Mouse (Mus musculus) liver, embryonic 14.5 days (tissue): ENCODE results near the gene Nwd1. TPM values are rescaled to one million over a fixed set of nuclear protein-coding genes. Genes with fewer than 3 reads are reported as not detected.

Source experiments
- ATAC-seq: fragments of 200-750 bp; cut with Nextera tagmentation; 2 replicates; pipeline ENCODE4 v1.8.0; 2017; ENCODE audit warnings: moderate number of reproducible peaks, mild to moderate bottlenecking, moderate library complexity; ENCODE audit not compliant: insufficient read depth
- DNase-seq, 3 experiments: peaks; one replicate each; pipeline ENCODE4 v3.0.0-alpha.2; 2012 to 2013; ENCODE audit warnings: low read depth in 3 of 3, low spot score in 3 of 3
- H3K27ac ChIP-seq: fragments of 300-500 bp; sonication (generic); 2 replicates; pipeline ENCODE4 v1.5.1; 2014; ENCODE audit warnings: moderate library complexity, mild to moderate bottlenecking, control low read depth, inconsistent platforms
- H3K27me3 ChIP-seq: fragments of 300-500 bp; sonication (generic); 2 replicates; pipeline ENCODE4 v1.6.1; 2014; ENCODE audit warnings: mild to moderate bottlenecking, low read length, moderate library complexity; ENCODE audit not compliant: control insufficient read depth, insufficient read depth
- H3K36me3 ChIP-seq: fragments of 300-500 bp; sonication (generic); replicated peaks from 2 replicates; pipeline ENCODE4 v1.6.1; 2014; ENCODE audit warnings: low read depth; ENCODE audit not compliant: control insufficient read depth, insufficient read depth
- H3K4me1 ChIP-seq, 2 experiments: fragments of 200-500 bp in 1 of 2; fragments of 300-500 bp in 1 of 2; sonication (generic) in 1 of 2; replicated peaks; 2 replicates each; pipeline ENCODE4 v1.6.1; 2012 to 2014; ENCODE audit warnings: antibody characterized with exemption in 1 of 2, inconsistent platforms in 1 of 2, low read length in 1 of 2; ENCODE audit not compliant: control insufficient read depth in 2 of 2, insufficient read depth in 2 of 2
- H3K4me2 ChIP-seq: fragments of 300-500 bp; sonication (generic); 2 replicates; pipeline ENCODE4 v1.6.1; 2014; ENCODE audit warnings: low read depth, mild to moderate bottlenecking, control low read depth, moderate library complexity
- H3K4me3 ChIP-seq, 2 experiments: fragments of 200-500 bp in 1 of 2; fragments of 300-500 bp in 1 of 2; sonication (generic) in 1 of 2; 2 replicates each; pipeline ENCODE4 v1.5.1; 2012 to 2014; ENCODE audit warnings: low read depth in 2 of 2, low read length in 2 of 2, mild to moderate bottlenecking in 2 of 2, control low read depth in 1 of 2, inconsistent platforms in 1 of 2, moderate library complexity in 1 of 2; ENCODE audit not compliant: insufficient read depth in 1 of 2
- H3K9ac ChIP-seq: fragments of 300-500 bp; sonication (generic); replicated peaks from 2 replicates; pipeline ENCODE4 v1.6.1; 2014; ENCODE audit warnings: mild to moderate bottlenecking, control low read depth, moderate library complexity
- H3K9me3 ChIP-seq: fragments of 300-500 bp; sonication (generic); 2 replicates; pipeline ENCODE4 v1.6.1; 2016; ENCODE audit warnings: low read length, mixed read lengths; ENCODE audit not compliant: control insufficient read depth
- CTCF ChIP-seq: IDR thresholded peaks from 2 replicates; pipeline ENCODE4 v1.5.1; 2016; ENCODE audit warnings: antibody characterized with exemption, low read depth, control low read depth
- EP300 ChIP-seq: IDR thresholded peaks from 2 replicates; pipeline ENCODE4 v1.6.1; 2016; ENCODE audit warnings: antibody characterized with exemption, low read depth
- WGBS: fragments of 180-500 bp; shearing (Covaris S2); extraction: QIAGEN DNeasy Blood & Tissue Kit; methylation state at CpG from one replicate; pipeline ENCODE4 v1.1.7; 2014; ENCODE audit not compliant: insufficient replicate concordance; 5-methylcytosine and 5-hydroxymethylcytosine counted together
- polyA plus RNA-seq, 2 experiments: library from polyadenylated mRNA; depleted of rRNA in 1 of 2; stranded (reverse) in 1 of 2; unstranded in 1 of 2; fragments of >200 nt; fragmentation: Nextera tagmentation in 1 of 2; extraction: Ambion mirVana in 1 of 2; gene quantifications; 2 replicates each; pipeline versions ENCODE4 v1.2.1 to v1.2.3; 2012 to 2014

Gene Nwd1
- polyA plus RNA-seq, 2 experiments: under 0.01 TPM; not detected in 1

DNA sequence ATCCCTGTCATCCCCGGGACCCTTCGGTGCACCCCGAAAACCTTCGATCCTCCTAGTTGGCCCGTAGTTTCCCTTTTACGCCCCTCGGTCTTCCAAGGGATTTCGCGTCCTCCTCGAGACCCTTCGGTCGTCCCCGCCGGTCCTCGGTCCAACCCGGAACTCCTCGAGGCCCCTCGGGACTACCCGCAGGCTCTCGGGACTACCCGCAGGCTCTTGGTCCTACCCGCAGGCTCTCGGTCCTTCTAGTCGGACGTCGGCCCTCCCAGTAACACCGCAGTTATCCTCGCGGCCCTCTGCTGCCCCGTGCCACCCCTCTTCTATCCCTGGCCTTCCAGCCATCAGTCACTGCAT is 77.1 kb downstream of the Nwd1 start:
- under 1% methylated on average over 30 of the region's 30 CpGs for WGBS
- Histone ChIP-seq H3K4me1 (peaks cover 2 to 4% of the 10 kb centered on the region in 2 experiments; a peak in 2 of 4 replicates), H3K36me3 (peaks cover 2% of the 10 kb centered on the region), H3K4me3 (peak overlapping the region; percentile 71 to 91), H3K9me3 (no peaks in the 10 kb centered on the region), H3K27me3 (no peaks in the 10 kb centered on the region), H3K9ac (peak overlapping the region; percentile 80), H3K27ac (no peak overlapping the region), H3K4me2 (peak overlapping the region; percentile 73)
- peak; percentile 43; the same call in 1 of the 2 replicates for ATAC-seq
- DNase-seq: no peak
- no peak for TF ChIP-seq EP300
- TF ChIP-seq CTCF: no peak

DNA sequence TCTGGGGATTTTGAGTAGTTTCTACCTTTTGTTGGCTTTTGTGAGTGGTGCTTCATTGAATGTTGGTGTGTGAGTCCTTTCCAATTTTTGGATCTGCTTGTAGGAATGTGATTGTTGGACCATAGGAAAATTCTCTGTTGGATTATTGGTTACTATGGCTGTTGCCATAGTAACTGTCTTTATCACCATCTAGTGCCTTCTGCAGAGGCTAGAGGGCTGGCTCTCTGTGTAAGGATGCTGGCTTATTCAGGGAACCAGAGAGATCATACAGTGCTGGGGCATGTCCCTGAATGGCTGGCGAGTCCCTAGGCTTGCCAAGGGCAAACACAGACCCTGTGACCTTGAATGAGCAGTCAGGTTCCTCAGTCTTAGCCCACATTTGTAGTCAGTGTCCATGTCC is 82.1 kb downstream of the Nwd1 start:
- Histone ChIP-seq H3K36me3 (peaks cover 28% of the 10 kb centered on the region), H3K9me3 (no peaks in the 10 kb centered on the region), H3K27me3 (no peaks in the 10 kb centered on the region), H3K4me3 (no peak overlapping the region), H3K9ac (no peak overlapping the region), H3K4me1 (peaks cover 0 to 4% of the 10 kb centered on the region in 2 experiments; a peak in 2 of 4 replicates), H3K4me2 (no peak overlapping the region), H3K27ac (no peak overlapping the region)
- WGBS: 70% methylated on average over 1 of the region's 1 CpGs
- TF ChIP-seq CTCF (no peak), EP300 (no peak)
- ATAC-seq (no peak), DNase-seq (no peak)

DNA sequence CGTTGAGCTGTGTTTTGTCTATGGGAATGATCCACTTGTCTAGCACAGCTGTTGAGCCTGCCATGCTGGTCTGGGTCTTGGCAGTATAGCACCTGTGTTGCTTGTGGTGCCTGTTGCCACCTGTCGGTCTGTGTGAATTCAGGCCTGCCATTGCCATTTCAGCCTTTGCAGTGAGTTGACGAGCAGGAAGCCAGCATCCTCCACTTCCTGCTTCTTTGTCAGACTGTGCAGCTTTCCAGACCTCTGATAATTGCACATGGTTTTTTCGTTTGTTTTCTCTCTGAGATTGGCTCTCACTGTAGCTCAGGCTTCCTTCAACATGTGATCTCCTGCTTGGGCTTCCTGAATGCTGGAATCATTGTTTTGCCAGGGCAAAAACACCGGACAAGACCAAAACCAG is 88.5 kb downstream of the Nwd1 start:
- H3K36me3 ChIP-seq: peaks cover 32% of the 10 kb centered on the region
- no peak for TF ChIP-seq EP300
- no peak for TF ChIP-seq CTCF
- WGBS: 60% methylated on average over 5 of the region's 5 CpGs
- H3K4me1 ChIP-seq: no peaks in the 10 kb centered on the region
- no peak overlapping the region for H3K9ac ChIP-seq
- H3K4me2 ChIP-seq: no peak overlapping the region
- no peak for ATAC-seq
- no peaks in the 10 kb centered on the region for H3K9me3 ChIP-seq
- no peak overlapping the region for H3K4me3 ChIP-seq
- no peak for DNase-seq
- no peaks in the 10 kb centered on the region for H3K27me3 ChIP-seq
- no peak overlapping the region for H3K27ac ChIP-seq

DNA sequence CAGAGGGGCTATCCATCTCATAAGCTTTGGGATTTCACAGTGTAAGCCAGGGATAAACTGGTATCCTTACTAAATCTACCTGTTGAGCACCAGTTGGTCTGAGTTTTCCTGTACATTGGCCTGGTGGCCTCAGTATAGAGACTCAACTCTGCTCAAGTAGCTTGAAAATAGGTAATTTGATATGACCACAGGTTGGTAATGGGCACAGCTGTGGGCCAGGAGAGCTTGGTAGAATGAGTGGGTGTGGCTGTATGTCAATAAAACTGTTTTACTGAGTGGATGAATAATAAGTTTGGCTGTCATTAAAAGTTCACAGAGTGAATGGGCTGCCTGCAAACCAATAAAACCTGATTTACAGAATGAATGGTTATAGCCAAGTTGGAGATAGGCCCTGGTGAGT is 90.4 kb downstream of the Nwd1 start:
- no peaks in the 10 kb centered on the region for H3K4me1 ChIP-seq
- TF ChIP-seq CTCF (no peak), EP300 (no peak)
- H3K9me3 ChIP-seq: no peaks in the 10 kb centered on the region
- no peak overlapping the region for H3K9ac ChIP-seq
- DNase-seq (no peak), ATAC-seq (no peak)
- H3K27ac ChIP-seq: no peak overlapping the region
- H3K36me3 ChIP-seq: peaks cover 22% of the 10 kb centered on the region
- H3K4me2 ChIP-seq: no peak overlapping the region
- no peaks in the 10 kb centered on the region for H3K27me3 ChIP-seq
- no peak overlapping the region for H3K4me3 ChIP-seq

DNA sequence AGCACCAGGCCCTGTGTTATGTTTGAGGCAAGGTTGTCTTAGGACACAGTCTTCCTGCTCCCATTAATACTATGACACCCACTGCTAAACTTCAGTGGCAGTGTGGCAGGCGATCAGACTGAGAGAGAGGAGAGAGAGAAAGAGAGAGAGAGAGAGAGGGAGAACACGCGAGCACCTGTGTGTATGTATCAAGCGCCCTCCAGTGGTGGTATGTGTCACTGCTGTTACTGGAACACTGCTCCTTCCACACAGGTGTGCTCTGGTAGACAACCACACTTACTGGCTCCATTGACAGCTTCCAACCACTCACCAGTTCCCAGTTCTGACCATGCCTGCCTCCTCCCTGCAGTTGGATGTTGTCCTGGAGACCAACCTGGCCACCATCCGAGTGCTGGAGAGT is 99.5 kb downstream of the Nwd1 start:
- Histone ChIP-seq H3K4me3 (no peak overlapping the region), H3K27me3 (no peaks in the 10 kb centered on the region), H3K4me1 (no peaks in the 10 kb centered on the region), H3K9ac (no peak overlapping the region), H3K9me3 (no peaks in the 10 kb centered on the region), H3K4me2 (no peak overlapping the region), H3K36me3 (peaks cover 9% of the 10 kb centered on the region; the same call in 1 of the 2 replicates), H3K27ac (no peak overlapping the region)
- peak in 1 of 3 experiments; percentile 10 for DNase-seq
- TF ChIP-seq EP300: no peak
- peak; percentile 89 for TF ChIP-seq CTCF
- 30% methylated on average over 5 of the region's 5 CpGs for WGBS
- no peak for ATAC-seq
